Mouse (Mus musculus) gastrocnemius, postnatal 25 days (tissue): ENCODE measurements around the gene Sh2b3. TPM values are rescaled to one million over a fixed set of nuclear protein-coding genes. Genes with fewer than 3 reads are reported as not detected.
A peak's percentile ranks its signal among the peaks of the same experiment; 100 is the strongest.

ENCODE experiments used
- DNase-seq: peaks from one replicate; pipeline ENCODE4 v3.0.0; 2022
- microRNA-seq, 2 experiments: library from miRNA; unstranded; fragments of <30 nt; microRNA quantifications; one replicate each; pipeline ENCODE4 v1.2.0; 2021; ENCODE audit warnings: borderline replicate concordance in 2 of 2
- total RNA-seq, 2 experiments: library from RNA; stranded (reverse); gene quantifications; 1 replicate in 1 of 2; 2 replicates in 1 of 2; pipeline ENCODE4 v1.2.3; 2021

Sh2b3 gene
- total RNA-seq, 2 experiments from 2014 or later, result 12.1 to 14.9 TPM

DNA sequence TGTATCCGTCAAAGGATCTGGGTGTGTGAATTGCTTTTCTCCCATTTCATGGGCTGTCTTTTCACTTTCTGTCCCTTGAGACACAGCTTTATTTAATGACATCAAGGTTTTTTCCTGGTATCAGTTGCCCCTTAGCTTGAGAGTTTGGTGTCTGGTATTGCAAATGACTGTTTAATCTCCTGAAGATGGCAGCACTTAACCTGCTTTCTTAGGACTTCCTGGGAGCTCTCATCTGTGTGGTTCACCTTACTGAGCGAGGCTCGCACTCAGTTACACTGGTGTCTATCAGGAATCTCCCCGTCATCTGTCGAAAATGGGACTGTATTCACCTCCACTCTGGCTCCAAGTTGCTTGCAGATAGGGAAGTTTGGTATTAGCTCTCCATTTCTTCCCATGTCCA lies 46.4 kb downstream of the Sh2b3 start:
- no peak for DNase-seq

DNA sequence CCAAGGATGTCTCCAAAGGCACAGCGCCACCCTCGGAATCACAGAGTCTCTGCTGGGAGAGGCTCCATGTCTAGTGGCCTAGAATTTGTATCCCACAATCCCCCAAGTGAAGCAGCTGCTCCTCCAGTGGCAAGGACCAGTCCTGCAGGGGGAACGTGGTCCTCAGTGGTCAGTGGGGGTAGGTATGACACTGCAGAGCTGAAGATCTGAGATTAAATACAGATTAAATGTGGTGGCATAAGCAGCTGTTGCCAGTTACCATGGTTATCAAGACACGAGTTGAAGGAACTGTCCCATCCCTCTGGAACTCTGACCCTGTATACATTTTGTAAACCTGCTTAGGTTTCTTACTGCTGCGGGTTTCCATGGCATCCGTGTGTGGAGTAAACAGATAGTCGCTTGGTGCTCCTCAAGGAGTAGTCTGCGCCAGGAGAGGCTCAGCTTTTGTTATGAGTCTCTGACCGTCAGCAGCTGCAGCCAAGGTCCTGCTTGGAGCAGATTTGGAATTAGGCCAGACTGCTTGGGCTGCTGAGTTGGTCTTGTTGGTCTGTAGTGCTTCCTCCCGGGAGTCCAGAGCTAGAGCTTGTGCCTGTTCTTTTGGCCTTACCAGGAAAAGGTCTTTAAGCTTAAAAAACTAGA lies 53.5 kb downstream of the Sh2b3 start:
- peak; percentile 59 for DNase-seq

DNA sequence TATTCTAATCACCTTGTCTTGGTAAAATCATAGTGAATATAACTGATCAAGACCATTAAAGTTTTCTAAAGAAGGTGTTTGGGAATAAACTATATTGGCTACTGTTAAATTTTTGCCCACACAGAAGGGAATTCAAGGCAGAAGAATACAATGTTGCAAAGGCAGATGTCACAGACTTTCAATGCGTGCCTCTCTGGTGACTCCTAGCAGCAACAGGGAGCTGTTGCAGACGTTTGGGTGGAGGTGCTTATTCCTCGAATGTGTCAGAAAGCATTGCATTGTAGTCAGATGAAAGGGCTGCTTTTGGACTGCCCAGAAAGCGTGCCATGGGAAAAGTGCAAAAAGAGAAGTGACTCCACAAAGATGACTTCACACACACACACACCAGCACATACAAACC lies 55.0 kb downstream of the Sh2b3 start:
- no peak for DNase-seq

DNA sequence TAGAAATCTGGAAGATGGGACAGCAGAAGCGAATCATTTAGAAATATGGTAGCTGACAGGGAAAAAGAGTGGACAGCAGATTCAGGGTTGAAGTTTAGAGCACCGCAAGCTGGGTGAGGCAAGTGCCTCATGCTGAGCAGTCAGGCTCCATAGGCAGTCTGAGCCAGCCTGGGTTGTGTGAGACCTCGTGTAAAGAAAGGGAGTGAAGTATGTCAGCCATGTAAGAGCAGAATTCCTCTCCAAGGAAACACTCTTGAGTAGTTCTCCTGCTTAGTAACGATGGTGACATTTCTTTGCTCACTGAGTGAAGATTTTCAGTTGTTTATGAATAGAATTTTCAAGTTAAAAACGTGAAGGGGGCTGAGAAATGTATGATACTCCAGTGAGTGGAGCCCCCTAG lies 57.3 kb downstream of the Sh2b3 start:
- no peak for DNase-seq

DNA sequence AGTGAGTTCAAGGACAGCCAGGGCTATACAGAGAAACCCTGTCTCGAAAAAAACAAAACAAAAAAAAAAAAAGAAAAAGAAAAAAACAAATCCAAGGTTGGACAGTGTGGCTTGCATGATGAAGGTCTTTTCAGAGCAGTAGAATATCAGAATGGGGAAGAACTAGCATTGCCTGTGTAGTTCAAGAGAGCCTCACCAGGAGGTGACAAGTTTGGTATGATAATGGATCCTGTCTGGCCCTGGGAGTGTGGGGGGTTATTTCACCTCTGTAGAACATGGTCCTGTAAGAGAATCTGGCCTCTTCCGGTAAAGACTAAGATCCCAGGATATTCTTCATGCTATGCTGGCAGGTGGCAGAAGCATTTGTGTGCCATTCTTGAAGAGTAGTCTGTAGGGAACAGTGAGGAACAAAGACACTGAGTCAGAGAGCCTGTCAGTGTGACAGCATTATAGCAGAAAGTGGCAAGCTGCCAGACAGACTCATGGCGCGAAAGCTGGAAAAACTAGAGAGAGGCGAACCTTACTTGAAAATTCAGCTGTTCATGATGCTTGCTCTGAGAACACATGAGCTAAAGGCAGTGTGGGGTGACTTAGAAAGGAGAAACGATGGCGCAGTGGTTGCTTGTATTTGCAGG lies 58.8 kb downstream of the Sh2b3 start:
- DNase-seq, result no peak

DNA sequence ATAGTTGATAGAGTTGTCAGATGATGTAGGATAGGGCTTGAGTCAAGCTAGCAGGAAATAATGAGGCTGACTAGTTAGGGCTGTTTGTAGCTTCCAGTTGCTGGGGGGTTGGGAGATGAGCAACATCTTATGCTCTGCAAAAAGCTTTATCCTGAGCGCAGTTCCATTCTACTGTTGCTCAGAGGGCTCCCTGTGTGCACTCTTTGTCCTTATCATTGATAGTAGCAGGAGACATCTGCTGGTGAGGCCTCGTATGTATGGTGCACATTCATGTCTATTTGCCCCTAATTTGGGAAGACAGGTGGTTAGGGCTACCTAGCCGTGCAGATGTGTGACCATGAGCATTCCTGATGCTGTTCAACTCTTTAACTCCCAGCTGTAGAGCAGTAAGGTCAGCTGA lies 65.8 kb downstream of the Sh2b3 start:
- DNase-seq, result no peak

DNA sequence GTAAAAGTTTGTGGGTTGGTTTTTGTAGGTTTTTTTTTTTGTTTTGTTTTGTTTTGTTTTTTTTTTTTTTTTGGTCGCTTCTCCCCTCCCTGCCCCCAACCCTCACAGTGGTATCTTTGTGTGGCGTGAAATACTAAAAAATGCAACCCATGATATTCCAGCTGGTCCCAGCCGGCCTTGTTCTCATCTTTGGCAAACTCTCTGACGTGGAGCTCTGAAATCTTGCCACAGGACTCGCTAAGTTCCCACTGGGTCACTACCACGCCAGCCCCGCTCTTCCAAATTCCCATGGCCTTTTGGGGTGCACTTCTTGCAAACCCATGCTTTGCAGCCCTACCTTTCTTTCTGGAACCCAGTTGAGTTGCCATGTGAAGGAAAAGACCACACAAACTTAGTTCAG lies 67.6 kb downstream of the Sh2b3 start:
- DNase-seq, result peak; percentile 15

DNA sequence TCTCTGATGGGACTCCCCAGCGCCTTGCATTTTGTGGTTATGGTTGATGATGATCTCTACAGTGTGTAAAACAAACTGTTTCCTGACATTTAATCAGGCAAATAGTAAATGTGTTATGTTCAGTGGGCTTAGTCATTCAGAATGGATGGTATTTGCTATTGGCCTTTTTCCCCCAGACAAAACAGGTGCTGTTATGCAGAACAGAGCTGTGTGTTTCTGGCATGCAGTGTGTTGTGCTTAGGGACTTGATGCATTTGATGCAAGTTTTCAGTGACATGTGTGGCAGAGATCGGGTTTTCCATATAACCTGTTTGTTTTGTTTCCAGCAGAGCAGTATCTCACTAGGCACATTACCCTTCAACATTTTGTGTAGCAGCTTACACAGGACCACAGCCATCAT lies 69.9 kb downstream of the Sh2b3 start:
- no peak for DNase-seq

DNA sequence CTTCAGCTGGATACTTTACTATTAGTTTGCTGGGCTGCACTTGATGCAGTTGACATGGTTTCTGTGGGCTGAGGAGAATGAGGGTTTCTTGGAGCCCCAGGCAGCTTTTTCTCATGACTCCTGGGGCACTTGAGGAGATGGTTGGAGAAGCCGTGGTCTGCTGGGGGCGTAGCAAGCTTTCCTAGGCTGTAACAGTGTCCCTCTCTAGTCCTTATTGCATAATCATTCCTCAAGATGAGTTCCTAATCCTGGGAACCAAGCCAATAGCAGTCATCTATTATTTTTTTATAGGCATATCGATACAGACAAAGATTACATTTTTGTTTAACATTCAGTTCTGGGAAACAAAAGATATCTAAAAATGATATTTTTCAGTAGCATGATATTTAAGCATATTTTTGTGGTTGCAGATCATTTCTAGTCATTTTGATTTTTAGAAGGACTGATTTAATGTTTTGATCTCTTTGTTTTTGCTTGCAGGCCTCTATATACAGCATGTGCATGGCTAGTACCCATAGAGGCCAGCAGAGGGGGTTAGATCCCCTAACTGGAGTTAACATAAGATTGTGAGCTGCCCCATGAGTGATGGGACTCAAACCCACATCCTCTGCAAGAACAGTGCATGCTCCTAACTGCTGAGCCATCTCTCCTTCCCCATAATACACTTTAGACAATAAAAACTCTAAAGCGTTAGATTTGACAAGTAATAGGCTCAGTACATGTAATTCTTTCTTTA lies 71.2 kb downstream of the Sh2b3 start:
- DNase-seq, result no peak

Small RNA genes within 50 kb of the gene (microRNA-seq; reads per million reads assigned to microRNA genes)
- gene Mir7031, result 0.26 to 1.5 reads per million in 2 experiments

Other genes with a start within 250 kb of the Sh2b3 start
- gene Aldh2, start 243.8 kb downstream of the Sh2b3 start, total RNA-seq, result 100 to 1,000 TPM; 154 to 157 TPM
- 10 to 100 TPM; 22.2 to 22.3 TPM for gene Acad12, start 218.7 kb downstream of the Sh2b3 start, total RNA-seq
- gene Acad10, start 177.1 kb downstream of the Sh2b3 start, total RNA-seq, result 1 to 10 TPM; 7.3 to 9.3 TPM
- 10 to 100 TPM; 27.3 to 30.2 TPM for gene Brap, start 177.1 kb downstream of the Sh2b3 start, total RNA-seq
- 10 to 100 TPM; 94.1 to 97.6 TPM for gene Atxn2, start 126.3 kb downstream of the Sh2b3 start, total RNA-seq
- 1 to 10 TPM; 4.3 to 4.9 TPM for gene Pheta1, start 11.3 kb upstream of the Sh2b3 start, total RNA-seq
- 1 to 10 TPM; 1.8 to 6.9 TPM for gene Cux2, start 212.5 kb upstream of the Sh2b3 start, total RNA-seq